Mouse (Mus musculus): ENCODE results near the gene Wbp2nl.
A peak's percentile ranks its signal among the peaks of the same experiment; 100 is the strongest.

Gene Wbp2nl

DNA sequence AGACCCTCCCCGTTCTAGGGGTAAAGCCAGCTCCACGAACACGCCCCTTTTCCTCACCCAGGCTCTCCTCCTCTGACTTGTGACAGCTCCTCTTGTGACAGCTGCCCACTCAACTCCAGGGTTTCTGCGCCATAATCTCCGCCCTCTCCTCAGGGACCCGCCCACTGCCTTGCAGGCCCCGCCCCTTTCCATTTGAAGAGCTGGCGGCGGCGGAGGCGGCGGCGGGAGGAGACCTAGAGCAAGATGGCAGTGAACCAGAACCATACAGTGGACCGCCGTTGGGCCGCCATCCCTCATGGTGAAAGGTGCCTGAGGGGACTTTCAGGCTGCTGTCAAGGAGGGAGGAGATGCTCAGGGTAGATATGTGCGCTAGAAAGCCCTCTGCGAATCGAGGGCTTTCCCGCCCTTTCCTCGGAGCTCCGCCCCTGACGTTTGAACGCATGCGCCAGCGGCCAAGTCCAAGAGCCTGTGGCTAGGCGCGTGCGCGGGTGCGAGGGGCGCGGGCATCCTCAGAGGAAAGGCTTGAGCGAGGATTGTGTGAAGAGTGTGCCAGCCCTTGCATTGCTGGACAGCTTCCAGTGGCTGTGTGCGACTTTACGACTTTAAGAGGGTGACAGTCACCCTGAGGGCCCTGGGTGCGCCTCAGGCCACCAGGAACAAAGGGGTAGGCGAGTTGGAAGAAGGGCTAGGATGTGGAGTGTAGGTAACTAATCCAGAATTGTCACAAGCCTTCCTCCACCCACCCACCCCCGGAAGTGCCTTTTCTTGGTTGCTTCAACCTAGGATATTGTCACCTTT is at the start of gene Wbp2nl:
Wbp2nl (plus strand) TSS at position 191 of the 798 bp plus-strand sequence.
- no peak for DNase-seq (ENCODE audit: low read depth, low spot score)

DNA sequence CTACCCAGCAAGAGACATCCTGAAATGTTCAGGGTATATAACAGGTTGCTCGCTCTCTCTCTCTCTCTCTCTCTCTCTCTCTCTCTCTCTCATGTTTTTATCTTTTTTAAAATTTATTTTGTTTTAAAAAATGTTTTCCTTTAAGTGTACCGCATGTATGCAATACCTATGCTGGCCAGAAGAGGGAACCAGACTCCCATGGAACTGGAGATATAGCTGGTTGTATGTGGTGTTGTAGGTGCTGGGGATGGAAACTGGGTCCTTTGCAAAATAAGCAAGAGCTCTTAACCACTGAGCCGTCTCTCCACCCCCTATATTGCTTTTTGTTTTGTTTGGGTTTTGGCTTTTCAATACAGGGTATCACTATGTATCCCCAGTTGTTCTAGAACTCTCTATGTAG is 47.2 kb upstream of the Wbp2nl start:
- no peak for DNase-seq (ENCODE audit: low read depth, low spot score)

DNA sequence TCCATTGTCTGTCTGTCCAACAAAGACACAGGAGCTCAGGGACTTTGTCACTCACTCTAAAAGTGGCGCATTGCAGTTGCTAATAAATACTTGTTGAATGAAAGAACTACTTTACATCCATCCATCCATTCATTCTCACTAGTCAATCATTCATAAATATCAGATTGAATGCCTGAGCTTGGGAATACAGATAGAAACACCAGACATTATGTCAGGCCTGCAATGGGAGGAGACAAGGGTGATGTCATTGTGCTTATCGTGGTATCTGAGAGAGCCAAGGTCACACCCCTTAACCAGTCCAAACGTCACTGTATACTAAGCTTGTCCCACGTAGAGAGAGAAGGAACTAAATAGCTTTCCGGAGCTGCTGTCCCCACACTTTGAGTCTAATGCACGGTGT is 46.7 kb upstream of the Wbp2nl start, which contains the start of gene 1500009C09Rik:
1500009C09Rik (plus strand) TSS at position 301 of the 400 bp plus-strand sequence.
- no peak for DNase-seq (ENCODE audit: low read depth, low spot score)

DNA sequence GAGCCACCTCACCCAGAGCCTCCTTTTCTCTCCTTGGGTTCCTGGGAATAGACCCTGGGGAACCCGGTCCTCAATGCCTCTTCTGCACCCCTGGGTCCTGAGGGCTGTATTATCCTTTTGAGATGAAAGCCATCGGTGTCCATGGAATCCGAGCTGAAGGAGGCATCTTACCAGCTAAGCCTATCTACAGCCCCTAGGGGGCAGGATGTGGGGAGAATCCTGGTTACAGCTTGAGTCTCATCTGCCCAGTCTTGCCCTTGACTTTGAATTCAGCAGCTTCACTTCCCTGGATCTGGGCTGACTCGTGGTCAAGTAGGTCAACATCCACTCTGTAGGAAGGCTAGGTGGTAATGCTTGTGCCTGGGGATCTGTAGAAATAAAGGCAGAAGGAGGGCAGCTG is 43.5 kb upstream of the Wbp2nl start:
- DNase-seq (ENCODE audit: low read depth, low spot score), result no peak

GRCm38 (mm10) chr15:82255944-82256383 is 42.8 kb upstream of the Wbp2nl start:
- DNase-seq (ENCODE audit: low read depth, low spot score), result peak; percentile 95

DNA sequence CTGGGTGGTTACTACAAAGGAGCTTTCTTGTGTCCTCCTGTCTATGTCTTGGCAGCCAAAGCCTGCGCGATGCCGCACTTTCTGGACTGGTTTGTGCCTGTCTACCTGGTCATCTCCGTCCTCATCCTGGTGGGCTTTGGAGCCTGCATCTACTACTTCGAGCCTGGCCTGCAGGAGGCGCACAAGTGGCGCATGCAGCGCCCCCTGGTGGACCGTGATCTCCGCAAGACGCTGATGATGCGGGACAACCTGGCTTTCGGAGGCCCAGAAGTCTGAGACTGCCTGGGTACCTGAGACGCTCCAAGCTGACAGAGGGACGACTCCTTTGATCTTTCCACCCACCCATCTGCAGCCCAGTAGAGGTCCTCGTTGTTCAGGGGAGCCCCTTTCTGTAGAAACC is 39.2 kb upstream of the Wbp2nl start:
- no peak for DNase-seq (ENCODE audit: low read depth, low spot score)

GRCm38 (mm10) chr15:82266356-82266755 is 32.4 kb upstream of the Wbp2nl start:
- no peak for DNase-seq (ENCODE audit: low read depth, low spot score)

- no peak for DNase-seq (ENCODE audit: low read depth, low spot score)
Measured at GRCm38 (mm10) chr15:82268185-82268584, 30.6 kb upstream of the Wbp2nl start.

- DNase-seq (ENCODE audit: low read depth, low spot score), result no peak
Measured at GRCm38 (mm10) chr15:82268783-82269182, 30.0 kb upstream of the Wbp2nl start.

- DNase-seq (ENCODE audit: low read depth, low spot score), result no peak
Measured at GRCm38 (mm10) chr15:82271201-82271600, 27.6 kb upstream of the Wbp2nl start.

DNA sequence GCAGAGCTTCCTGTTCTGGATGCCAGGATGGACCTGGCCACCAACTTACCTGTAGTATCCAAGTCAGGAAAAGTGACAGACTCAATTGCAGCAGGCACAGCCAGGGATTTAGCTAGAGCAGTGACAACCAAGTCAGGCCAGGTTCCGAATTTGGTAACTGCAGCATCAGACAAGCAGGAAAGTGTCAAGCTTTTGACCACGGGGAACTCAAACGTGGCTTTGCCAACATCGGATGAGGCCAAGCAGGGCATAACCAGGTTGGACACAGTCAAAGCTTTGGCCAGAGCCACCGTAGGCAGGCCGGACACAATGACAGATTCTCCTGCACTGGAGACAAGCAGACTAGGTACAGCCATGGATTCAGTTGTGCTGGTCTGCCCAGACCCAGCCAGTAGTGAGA is 26.5 kb upstream of the Wbp2nl start:
- no peak for DNase-seq (ENCODE audit: low read depth, low spot score)

DNA sequence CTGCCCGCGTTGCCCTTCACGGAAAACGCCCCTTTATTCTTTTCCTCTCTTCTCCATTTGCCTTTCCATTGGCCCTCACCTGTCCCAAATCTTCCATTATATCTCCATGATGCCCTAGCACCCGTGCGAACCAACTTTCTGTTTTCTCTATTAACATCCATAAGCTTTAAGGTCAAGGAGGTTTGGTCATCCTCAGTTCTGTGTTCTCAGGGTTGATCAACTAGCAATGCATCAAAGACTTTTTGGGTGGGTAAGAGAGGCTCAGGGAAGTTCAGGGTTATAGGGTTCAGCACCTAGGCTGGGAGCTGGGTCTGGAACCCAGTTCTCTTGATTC is 24.2 kb upstream of the Wbp2nl start, which contains the start of gene Sept3:
Sept3 (plus strand) TSS at position 301 of the 334 bp plus-strand sequence.
- no peak for DNase-seq (ENCODE audit: low read depth, low spot score)

- no peak for DNase-seq (ENCODE audit: low read depth, low spot score)
Measured at GRCm38 (mm10) chr15:82274927-82275901, 23.5 kb upstream of the Wbp2nl start.

DNA sequence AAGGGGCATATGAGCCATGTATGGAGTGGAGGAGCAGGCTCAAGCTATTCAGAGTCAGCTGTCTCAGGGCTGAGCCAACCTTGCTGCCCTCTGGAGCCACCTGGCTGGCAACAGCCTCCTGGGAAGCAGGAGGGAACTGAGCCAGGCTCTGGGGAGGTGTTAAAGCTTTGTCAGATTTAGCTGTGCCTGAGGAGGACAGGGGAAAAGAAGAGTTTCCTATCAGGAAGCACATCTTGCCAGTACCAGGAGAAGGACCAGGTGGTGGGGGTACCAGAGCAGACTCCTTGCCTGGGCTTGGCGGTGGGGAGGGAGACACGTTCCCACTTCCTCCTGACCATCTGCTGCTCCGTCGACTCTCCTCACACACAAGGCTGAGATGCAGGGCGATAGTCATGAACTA is 21.2 kb upstream of the Wbp2nl start:
- DNase-seq (ENCODE audit: low read depth, low spot score), result no peak

GRCm38 (mm10) chr15:82280638-82281037 is 18.1 kb upstream of the Wbp2nl start:
- no peak for DNase-seq (ENCODE audit: low read depth, low spot score)

DNA sequence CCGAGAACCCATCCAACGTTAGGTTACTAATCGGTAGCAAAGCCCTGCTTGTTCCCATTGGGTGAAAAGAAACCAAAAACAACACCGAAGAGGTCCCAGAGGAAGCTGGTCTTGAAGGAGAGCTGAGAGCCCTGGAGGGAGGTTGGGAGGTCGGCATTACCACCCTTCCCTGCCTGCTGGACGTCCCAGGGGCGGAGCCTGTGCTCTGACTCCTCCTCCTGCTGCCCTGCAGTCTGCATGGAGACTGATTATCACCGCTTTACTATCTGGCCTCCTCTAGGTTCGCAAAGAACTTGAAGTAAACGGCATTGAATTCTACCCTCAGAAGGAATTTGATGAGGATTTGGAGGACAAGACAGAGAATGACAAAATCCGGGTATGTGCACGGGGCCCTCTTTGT is 12.6 kb upstream of the Wbp2nl start:
- DNase-seq (ENCODE audit: low read depth, low spot score), result no peak

DNA sequence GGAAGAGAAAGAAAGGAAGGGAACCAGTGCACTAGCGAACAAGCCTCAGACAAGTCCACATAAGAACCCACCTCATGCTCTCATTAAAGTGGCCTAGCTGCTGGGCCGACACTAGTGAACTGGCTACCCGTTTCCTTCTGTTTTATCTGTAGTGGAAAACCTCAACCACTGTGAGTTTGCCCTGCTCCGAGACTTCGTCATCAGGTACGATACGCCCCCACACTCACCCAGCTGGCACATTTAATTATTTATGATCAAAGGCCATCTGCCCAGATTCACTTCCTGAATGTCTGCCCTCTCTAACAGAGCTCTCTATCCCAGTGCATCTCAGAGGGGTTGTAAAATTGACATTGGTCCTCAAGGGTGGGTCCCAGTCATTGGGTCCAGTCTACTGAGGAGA is 8.5 kb upstream of the Wbp2nl start:
- no peak for DNase-seq (ENCODE audit: low read depth, low spot score)

GRCm38 (mm10) chr15:82292851-82293250 is 5.9 kb upstream of the Wbp2nl start:
- DNase-seq (ENCODE audit: low read depth, low spot score), result no peak

DNA sequence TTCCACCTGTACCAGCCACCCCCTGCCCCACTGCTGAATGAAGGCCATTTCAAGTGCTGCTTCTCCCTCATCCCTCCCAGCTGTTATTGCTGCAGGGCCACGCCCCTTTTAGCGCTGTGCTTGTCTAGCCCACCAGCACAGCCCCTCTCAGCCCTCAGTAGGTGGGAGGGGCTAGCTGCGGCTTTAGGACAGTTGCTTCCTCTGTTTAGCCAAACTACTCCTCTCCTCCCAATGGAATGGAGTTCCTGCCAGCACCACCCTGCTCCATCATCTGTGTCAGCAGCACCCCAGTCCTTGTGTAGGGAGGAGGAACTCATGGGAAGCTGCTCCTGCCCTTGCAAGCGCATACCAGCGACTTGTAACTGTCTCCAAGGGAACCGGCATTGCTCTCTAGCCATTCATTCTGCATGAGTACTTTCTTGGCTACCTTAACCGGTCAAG is 5.5 kb upstream of the Wbp2nl start:
- no peak for DNase-seq (ENCODE audit: low read depth, low spot score)

DNA sequence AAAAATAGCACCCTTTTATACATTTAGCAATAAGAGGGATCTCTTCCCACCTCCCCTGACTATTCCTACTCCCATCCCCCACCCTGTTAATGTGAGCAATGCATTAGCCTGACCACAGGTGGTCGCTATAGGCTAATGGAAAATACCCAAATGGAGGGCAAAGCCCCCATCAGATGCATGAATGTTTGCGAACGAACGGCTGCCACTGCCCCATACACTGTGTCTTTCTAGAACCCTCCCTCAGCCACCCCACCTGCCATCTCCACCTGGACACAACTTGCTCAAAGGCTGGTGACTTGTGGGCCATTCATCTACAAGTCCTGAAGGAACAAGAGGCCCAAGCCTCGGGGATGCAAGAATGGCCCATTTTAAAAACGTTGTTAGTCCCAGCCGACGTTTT is 4.7 kb upstream of the Wbp2nl start:
- no peak for DNase-seq (ENCODE audit: low read depth, low spot score)

- no peak for DNase-seq (ENCODE audit: low read depth, low spot score)
Measured at GRCm38 (mm10) chr15:82307107-82307506, 8.4 kb downstream of the Wbp2nl start.

- no peak for DNase-seq (ENCODE audit: low read depth, low spot score)
Measured at GRCm38 (mm10) chr15:82308416-82308815, 9.7 kb downstream of the Wbp2nl start.
